Mouse (Mus musculus): ENCODE measurements around the gene Wdcp.
"Not testable (repeated sequence)": the region's sequence is repeated elsewhere in the genome, so short reads cannot be mapped to it uniquely, and the experiment has no call there.

The Wdcp gene

GRCm38 (mm10) chr12:4842890-4843597 lies at the start of gene Wdcp:
Gene Wdcp, plus strand, starts transcription at chr12:4843303.
- peak; percentile 81 for DNase-seq (ENCODE audit: low read depth)

DNA sequence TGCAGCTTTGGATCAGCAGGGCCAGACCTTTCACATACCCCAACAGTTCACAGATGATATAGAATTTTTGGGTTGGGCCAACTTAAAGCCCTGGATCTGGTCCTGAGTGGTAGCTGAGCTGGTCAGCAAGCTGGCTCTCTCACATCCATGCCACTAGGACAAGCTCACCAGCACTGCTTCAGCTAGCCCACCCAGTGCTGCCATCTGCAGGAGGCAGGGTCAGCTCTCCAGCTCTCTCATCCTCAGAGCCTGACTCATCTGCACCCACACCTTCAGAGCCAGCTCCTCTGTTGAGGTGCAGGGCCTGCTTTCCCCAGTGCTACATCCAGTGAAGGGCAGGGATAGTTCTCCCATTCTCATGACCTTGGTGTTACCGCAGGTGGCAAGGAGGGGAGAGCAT lies 49.4 kb upstream of the Wdcp start:
- DNase-seq (ENCODE audit: low read depth), result no peak

- not testable (repeated sequence) for DNase-seq (ENCODE audit: low read depth)
Measured at GRCm38 (mm10) chr12:4797471-4797870, 45.6 kb upstream of the Wdcp start.

DNA sequence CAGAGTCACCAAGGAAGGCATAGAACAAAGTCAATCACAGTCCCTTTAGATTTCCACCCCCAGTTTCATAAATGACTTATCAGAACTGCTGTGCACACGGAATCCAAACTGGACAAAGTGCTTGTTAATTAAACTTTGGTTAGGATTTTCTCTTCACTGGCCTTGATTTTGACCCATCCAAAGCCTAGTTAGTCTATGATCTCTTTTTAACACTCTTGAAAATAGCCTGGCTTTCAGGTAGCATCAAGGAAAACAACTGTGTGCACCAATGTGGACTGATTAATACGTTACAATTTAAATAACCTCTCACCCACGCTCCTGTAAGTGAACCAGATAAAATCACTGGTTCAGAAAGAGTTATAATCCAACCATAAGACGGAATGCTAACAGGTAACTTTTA lies 32.1 kb upstream of the Wdcp start:
- DNase-seq (ENCODE audit: low read depth), result no peak

GRCm38 (mm10) chr12:4811705-4812104 lies 31.4 kb upstream of the Wdcp start:
- DNase-seq (ENCODE audit: low read depth), result no peak

DNA sequence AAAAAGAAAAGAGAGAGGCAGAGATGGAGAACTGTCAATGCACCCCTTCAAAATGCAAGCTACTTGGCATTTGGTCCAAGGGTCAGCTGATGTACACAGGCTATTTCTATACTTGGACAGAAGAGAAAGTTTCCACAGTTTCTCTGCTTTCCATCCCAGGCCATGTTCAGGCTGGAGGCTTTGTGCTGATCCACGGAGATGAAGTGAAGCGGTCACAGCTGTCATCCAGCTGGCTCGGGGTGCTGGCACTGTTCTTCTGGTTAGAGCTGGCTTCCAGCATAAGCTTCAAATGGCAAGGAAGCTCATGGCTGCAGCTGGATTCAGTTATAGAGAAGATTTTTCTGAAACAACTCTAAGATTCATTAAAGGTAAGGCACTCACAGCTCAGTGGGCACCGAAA lies 29.5 kb upstream of the Wdcp start:
- no peak for DNase-seq (ENCODE audit: low read depth)

DNA sequence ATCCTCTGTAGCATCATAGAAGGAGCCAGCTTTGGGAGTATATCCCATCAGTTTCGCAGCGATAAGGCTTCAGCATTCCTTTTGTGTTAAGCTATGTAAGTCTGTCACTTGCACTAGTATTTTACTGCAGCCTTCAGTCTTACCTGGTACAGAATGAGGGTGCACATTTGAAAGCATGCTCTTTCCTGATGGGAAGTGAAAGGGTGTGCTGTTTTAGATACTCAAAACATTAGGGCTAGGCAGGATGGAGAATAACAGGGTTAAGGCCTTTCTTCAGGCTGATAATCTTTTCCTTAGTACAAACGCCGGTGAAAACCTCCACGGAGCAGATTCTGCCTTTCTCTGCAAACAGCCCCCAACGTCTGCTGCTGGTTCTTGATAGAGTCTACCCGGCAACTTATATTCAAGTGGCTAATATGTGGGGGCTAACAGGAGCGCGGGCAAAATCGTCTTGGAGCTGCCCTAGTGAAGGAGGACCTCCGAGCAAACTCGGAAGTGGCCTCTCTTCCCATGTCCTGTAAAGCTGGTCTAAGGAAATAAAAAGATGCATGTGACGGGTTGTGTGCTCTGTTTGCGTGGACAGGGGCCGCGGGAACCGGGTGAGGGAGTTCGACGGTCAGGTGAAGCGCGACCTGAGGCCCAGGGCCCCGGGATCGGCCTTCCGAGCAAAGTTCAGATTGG lies 26.3 kb upstream of the Wdcp start:
- DNase-seq (ENCODE audit: low read depth), result no peak

- peak; percentile 92 for DNase-seq (ENCODE audit: low read depth)
Measured at GRCm38 (mm10) chr12:4817361-4818101, 25.6 kb upstream of the Wdcp start, which contains the start of gene Sf3b6. Gene Sf3b6, plus strand, starts transcription at chr12:4817544.

DNA sequence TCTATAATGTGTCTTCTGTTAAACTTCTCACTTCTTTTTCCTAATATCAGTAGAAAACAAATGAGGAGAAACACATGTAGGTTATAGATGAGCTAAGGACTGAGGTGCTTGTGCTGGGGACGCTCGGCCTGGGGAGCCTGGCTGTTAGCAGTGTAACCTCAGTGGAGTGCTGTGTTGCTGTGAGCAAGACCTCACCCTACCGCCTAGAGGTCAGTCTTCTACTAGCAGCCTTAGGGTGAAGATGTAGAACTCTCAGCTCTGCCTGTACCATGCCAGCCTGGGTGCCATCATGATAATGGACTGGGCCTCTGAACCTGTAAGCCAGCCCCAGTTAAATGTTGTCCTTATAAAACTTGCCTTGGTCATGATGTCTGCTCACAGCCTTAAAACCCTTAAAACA lies 15.8 kb upstream of the Wdcp start:
- no peak for DNase-seq (ENCODE audit: low read depth)

GRCm38 (mm10) chr12:4836959-4837358 lies 6.1 kb upstream of the Wdcp start:
- DNase-seq (ENCODE audit: low read depth), result no peak

- DNase-seq (ENCODE audit: low read depth), result no peak
Measured at GRCm38 (mm10) chr12:4840010-4840409, 3.1 kb upstream of the Wdcp start.

GRCm38 (mm10) chr12:4840741-4841140 lies 2.4 kb upstream of the Wdcp start:
- DNase-seq (ENCODE audit: low read depth), result no peak

DNA sequence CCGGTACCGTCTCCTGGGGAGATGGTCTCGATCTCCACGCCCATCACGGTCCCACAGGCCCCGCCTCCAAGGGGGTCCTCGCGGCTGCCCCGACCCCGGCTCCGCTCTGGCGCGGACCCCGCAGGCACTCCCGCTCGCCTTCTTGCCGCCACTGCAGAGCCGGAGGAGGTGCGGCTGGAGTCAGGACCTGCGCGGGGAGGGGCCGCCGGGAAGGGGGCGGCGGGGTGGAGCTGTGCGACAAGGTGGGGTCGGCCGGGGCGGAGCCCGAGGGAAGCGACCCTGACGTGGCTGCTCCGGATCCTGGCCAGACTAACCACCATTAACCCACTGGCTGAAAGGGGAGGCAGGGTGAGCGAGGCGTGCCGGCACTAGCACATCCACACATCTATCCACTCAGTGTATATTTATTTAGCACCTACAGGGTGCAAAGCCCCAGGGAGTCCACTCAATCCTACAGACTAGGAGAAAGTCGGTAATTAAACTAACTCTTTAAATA lies 1.7 kb upstream of the Wdcp start, which contains the start of gene Fkbp1b:
Gene Fkbp1b (minus strand): TSS at position 200 of the 496 bp plus-strand sequence.
- DNase-seq (ENCODE audit: low read depth), result no peak

- DNase-seq (ENCODE audit: low read depth), result no peak
Measured at GRCm38 (mm10) chr12:4842456-4842855, 647 bp upstream of the Wdcp start.

DNA sequence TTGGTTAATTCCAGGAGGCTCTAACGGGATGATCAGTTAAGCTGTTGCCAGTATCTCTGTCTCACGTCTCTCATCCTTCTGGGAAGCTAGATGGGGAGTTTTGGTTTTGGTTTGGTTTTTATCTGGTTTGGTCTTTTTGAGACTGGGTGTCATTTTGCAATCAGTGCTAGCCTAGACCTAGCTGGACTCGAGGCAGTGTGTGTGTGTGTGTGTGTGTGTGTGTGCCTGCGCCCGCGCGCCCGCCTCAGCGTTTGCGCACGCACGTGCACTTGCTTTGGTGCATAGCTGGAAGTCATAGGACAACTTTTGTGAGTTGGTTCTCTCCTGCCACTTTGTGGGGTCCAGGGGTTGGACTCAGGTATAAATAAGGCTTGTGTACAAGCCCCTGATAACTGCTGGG lies 638 bp downstream of the Wdcp start:
- no peak for DNase-seq (ENCODE audit: low read depth)

- no peak for DNase-seq (ENCODE audit: low read depth)
Measured at GRCm38 (mm10) chr12:4856160-4856559, 13.1 kb downstream of the Wdcp start.

GRCm38 (mm10) chr12:4856834-4857233 lies 13.7 kb downstream of the Wdcp start:
- DNase-seq (ENCODE audit: low read depth), result no peak

DNA sequence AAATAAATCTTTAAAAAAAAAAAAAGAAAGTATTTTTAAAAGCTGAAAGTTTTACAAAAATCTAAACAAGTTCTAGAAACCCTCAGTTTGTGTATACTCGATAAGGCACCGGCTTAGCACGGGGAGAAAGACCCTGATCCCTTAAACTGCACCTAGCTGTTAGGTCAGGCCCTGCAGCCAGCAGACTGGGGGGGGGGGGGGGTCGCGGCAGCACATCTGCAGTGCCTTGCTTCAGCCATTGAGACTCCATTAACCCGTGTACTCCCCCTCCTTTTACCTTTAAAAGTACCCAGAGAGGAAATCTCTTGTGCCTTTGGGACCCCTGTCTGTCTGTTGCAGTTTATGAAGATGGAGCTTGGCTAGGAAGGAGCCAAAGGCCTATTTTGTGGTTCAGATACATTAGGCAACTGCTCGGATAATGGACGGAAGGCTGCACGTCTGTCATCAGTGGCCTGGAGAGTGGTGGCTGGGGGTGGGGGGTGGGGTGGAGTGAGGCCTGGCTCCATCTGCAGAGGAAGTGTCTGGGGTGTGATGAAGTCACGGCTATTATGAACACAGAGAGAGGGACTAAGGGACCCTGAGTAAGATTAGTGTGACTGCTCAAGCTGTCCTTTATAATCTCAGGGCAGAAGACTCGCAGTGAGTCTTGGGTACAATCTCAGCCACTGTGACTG lies 16.3 kb downstream of the Wdcp start:
- no peak for DNase-seq (ENCODE audit: low read depth)

GRCm38 (mm10) chr12:4862672-4863071 lies 19.6 kb downstream of the Wdcp start:
- DNase-seq (ENCODE audit: low read depth), result no peak

- no peak for DNase-seq (ENCODE audit: low read depth)
Measured at GRCm38 (mm10) chr12:4863654-4864337, 20.7 kb downstream of the Wdcp start.

- DNase-seq (ENCODE audit: low read depth), result no peak
Measured at GRCm38 (mm10) chr12:4864338-4864690, 21.2 kb downstream of the Wdcp start.

GRCm38 (mm10) chr12:4868924-4869323 lies 25.8 kb downstream of the Wdcp start:
- DNase-seq (ENCODE audit: low read depth), result no peak
